Mouse (Mus musculus) stomach, embryonic 16.5 days (tissue): ENCODE data around the gene Cacna1g. TPM values are rescaled to one million over a fixed set of nuclear protein-coding genes. Genes with fewer than 3 reads are reported as not detected.

ENCODE experiments used
- polyA plus RNA-seq: library from polyadenylated mRNA; unstranded; fragments of >200 nt; fragmentation: Nextera tagmentation; extraction: Ambion mirVana; gene quantifications from 2 replicates; pipeline ENCODE4 v1.2.1, GENCODE M21; 2015

Gene Cacna1g
- polyA plus RNA-seq, 1 experiment from 2014 or later, result 7.9 TPM

Other genes with a start within 250 kb of the Cacna1g start
- gene Wfikkn2, start 228.2 kb downstream of the Cacna1g start, polyA plus RNA-seq, result 3.1 and 3.4 TPM in 2 replicates
- gene Gm21885, start 192.3 kb downstream of the Cacna1g start, polyA plus RNA-seq, result 8.9 and 9.9 TPM in 2 replicates
- gene Luc7l3, start 152.2 kb downstream of the Cacna1g start, polyA plus RNA-seq, result 96.7 and 112 TPM in 2 replicates
- 11.0 and 11.1 TPM in 2 replicates for gene Ankrd40, start 146.2 kb downstream of the Cacna1g start, polyA plus RNA-seq
- 11.4 and 16.4 TPM in 2 replicates for gene Abcc3, start 81.2 kb downstream of the Cacna1g start, polyA plus RNA-seq
- gene Spata20, start 12.0 kb upstream of the Cacna1g start, polyA plus RNA-seq, result 0.22 and 0.29 TPM in 2 replicates
- gene Epn3, start 25.8 kb upstream of the Cacna1g start, polyA plus RNA-seq, result 17.0 and 21.1 TPM in 2 replicates
- 2.8 and 4.3 TPM in 2 replicates for gene Mycbpap, start 47.5 kb upstream of the Cacna1g start, polyA plus RNA-seq
- 3.1 and 3.3 TPM in 2 replicates for gene Rsad1, start 75.1 kb upstream of the Cacna1g start, polyA plus RNA-seq
- gene Chad, start 90.8 kb upstream of the Cacna1g start, polyA plus RNA-seq, result 16.1 and 22.6 TPM in 2 replicates
- gene Acsf2, start 127.7 kb upstream of the Cacna1g start, polyA plus RNA-seq, result 4.3 and 5.7 TPM in 2 replicates
- 218 and 219 TPM in 2 replicates for gene Lrrc59, start 155.6 kb upstream of the Cacna1g start, polyA plus RNA-seq
- gene Mrpl27, start 179.6 kb upstream of the Cacna1g start, polyA plus RNA-seq, result 122 and 126 TPM in 2 replicates
- gene Eme1, start 179.8 kb upstream of the Cacna1g start, polyA plus RNA-seq, result 12.7 and 13.2 TPM in 2 replicates
- 9.4 and 13.6 TPM in 2 replicates for gene Xylt2, start 203.3 kb upstream of the Cacna1g start, polyA plus RNA-seq
- 0.53 and 0.92 TPM in 2 replicates for gene Gm11541, start 230.3 kb upstream of the Cacna1g start, polyA plus RNA-seq